Mouse (Mus musculus) thymus, postnatal 25 days (tissue): ENCODE measurements around the gene Ska3.

ENCODE experiments used
- DNase-seq: peaks from one replicate; pipeline ENCODE4 v3.0.0; 2022

Gene Ska3

DNA sequence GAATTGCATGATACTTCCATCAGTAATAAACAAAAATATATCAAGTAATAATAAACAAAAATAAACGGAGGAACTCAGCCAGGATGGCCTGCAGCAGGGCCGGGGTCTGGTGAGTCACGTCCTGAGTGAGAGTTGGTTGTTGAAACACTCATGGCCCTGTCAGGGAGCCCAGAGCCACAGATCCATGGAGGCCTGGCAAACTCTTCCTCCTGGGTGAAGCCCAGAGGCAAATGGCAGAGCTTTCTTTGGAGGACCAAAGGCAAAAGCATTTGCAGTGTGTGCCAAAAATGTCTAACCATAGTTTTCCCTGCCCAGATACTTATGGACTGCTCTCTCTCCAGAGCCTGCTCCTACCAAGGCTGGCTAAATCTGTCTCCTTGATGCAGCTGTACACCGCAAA, 34.8 kb downstream of the Ska3 start:
- DNase-seq, result no peak

GRCm38 (mm10) chr14:57789759-57790158, 36.2 kb downstream of the Ska3 start:
- DNase-seq, result no peak

DNA sequence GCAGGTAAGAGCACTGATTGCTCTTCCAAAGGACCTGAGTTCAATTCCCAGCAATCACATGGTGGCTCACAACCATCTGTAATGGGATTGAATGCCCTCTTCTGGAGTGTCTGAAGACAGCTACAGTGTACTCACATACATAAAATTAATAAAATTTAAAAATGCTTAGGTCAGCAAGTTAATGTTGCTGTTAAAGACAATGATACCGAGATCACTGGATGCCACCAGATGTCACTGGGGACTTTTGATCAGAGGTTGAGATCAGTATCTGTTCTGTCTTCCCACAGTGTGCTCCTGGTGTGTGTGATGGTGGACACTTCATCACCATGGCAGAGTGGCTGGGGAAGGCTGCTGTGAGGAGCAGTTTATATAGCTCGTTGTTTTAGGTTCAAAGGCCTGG, 36.7 kb downstream of the Ska3 start:
- no peak for DNase-seq

- DNase-seq, result no peak
Observed at GRCm38 (mm10) chr14:57787406-57787805, 38.6 kb downstream of the Ska3 start.

GRCm38 (mm10) chr14:57772157-57772815, 53.7 kb downstream of the Ska3 start:
- no peak for DNase-seq

DNA sequence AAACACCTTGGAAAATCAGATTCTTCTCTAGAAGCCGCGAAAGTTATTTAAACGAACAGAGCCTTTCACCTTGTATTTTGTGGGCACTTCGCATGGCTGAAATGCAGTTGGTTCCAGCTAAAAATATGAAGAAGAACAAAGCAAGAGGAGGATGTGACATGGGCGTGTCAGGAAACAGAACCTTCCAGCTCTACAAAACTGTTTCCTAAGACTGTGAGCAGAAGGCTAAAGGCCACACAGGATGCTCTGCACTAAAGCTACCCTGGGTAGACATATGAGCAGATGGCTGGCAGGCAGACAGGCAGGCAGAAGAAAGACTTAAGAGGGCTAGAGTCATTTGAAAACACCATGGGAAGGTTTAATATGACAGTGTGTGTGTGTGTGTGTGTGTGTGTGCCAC, 56.9 kb downstream of the Ska3 start:
- DNase-seq, result peak; percentile 8

- no peak for DNase-seq
Observed at GRCm38 (mm10) chr14:57760447-57761412, 65.3 kb downstream of the Ska3 start.

DNA sequence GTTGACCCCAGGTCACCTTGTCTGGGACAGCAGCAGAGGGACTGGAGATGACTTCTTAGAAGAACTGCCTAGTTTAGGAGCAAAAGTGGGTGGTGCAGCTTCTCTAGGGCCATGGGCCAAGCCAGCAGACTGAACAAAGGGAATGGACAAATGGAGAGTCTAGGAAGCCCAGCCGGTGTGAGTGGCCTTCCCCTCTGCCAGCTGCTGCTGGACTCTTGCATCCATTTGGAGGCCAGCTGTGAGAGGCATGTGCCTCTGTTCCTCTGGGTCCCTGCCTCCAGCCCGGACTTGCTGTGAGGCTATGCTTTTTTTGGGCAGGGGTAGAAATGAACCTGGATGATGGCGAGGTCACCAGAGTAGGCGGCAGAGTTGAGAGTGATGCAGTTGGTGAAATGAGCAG, 67.7 kb downstream of the Ska3 start, which contains the start of gene Lats2:
TSS of gene Lats2 (minus strand) at position 152 of the 400 bp plus-strand sequence.
- no peak for DNase-seq
